Mouse (Mus musculus) gastrocnemius, postnatal 10 days (tissue): ENCODE measurements at regions not wholly inside any gene's neighbourhood (a gene's known extent, or its start where the extent isn't known, plus 50 kb on each side); places are given as distances from the start of the nearest gene placed in this dataset.
"Not testable (repeated sequence)": the region's sequence is repeated elsewhere in the genome, so short reads cannot be mapped to it uniquely, and the experiment has no call there.

Experiments
- DNase-seq: peaks from one replicate; pipeline ENCODE4 v3.0.0; 2021; ENCODE audit warnings: mixed read lengths

- DNase-seq, result no peak
These were observed 114.2 kb downstream of the Nectin1 start for GRCm38 (mm10) chr9:43857988-43858387.

- DNase-seq, result no peak
These were observed 115.0 kb downstream of the Nectin1 start for GRCm38 (mm10) chr9:43858761-43859160.

- DNase-seq, result no peak
These were observed 116.5 kb downstream of the Nectin1 start for GRCm38 (mm10) chr9:43860264-43860663.

- no peak for DNase-seq
These were observed 117.6 kb downstream of the Nectin1 start for GRCm38 (mm10) chr9:43861375-43861774.

GRCm38 (mm10) chr9:43862034-43862433 is 118.2 kb downstream of the Nectin1 start:
- DNase-seq, result not testable (repeated sequence)

GRCm38 (mm10) chr9:43863609-43864397 is 120.0 kb downstream of the Nectin1 start:
- DNase-seq, result no peak

GRCm38 (mm10) chr9:43866802-43867201 is 123.0 kb downstream of the Nectin1 start:
- DNase-seq, result no peak

GRCm38 (mm10) chr9:43873841-43874240 is 130.1 kb downstream of the Nectin1 start:
- DNase-seq, result no peak

GRCm38 (mm10) chr9:43874332-43874731 is 130.5 kb downstream of the Nectin1 start:
- DNase-seq, result no peak

GRCm38 (mm10) chr9:43879220-43879968 is 135.6 kb downstream of the Nectin1 start:
- DNase-seq, result no peak

GRCm38 (mm10) chr9:43879969-43880396 is 136.2 kb downstream of the Nectin1 start:
- peak; percentile 21 for DNase-seq

- DNase-seq, result no peak
These were observed 149.3 kb downstream of the Nectin1 start for GRCm38 (mm10) chr9:43893086-43893485.

GRCm38 (mm10) chr9:43899239-43899638 is 143.9 kb upstream of the Thy1 start:
- no peak for DNase-seq

- DNase-seq, result no peak
These were observed 134.9 kb upstream of the Thy1 start for GRCm38 (mm10) chr9:43908325-43908724.

GRCm38 (mm10) chr9:43915015-43915414 is 128.2 kb upstream of the Thy1 start:
- no peak for DNase-seq

GRCm38 (mm10) chr9:43917467-43917866 is 125.7 kb upstream of the Thy1 start:
- DNase-seq, result no peak

- DNase-seq, result no peak
These were observed 124.2 kb upstream of the Thy1 start for GRCm38 (mm10) chr9:43919010-43919409.

- peak; percentile 88 for DNase-seq
These were observed 123.0 kb upstream of the Thy1 start for GRCm38 (mm10) chr9:43920053-43920754.

- no peak for DNase-seq
These were observed 121.0 kb upstream of the Thy1 start for GRCm38 (mm10) chr9:43922231-43922630.

- no peak for DNase-seq
These were observed 120.1 kb upstream of the Thy1 start for GRCm38 (mm10) chr9:43923088-43923487.

- DNase-seq, result peak; percentile 30
These were observed 118.4 kb upstream of the Thy1 start for GRCm38 (mm10) chr9:43924795-43925194.

- no peak for DNase-seq
These were observed 113.7 kb upstream of the Thy1 start for GRCm38 (mm10) chr9:43929312-43930036.
